In the genomic region with DNA sequence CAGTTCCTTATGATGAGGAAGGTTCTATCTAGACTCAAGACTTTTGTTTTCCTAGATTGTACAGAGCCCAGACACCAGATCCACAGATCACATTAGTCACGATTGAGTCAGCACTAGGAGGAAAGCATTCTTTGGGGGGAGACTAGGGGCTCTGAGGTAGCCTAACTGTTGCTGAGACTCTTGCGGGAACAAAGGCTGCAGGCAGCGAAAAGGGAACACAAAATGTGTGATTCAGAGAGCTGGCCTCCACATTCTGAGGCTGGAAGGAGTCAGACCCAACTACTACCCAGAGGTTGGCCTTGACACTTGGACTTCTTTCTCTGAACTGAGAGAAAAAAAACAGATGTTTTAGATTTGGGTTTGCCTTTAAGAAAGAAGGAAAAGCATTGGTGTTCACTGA, we compare ENCODE assay signal across 14 mouse cellular contexts.
DNase-seq lines count a peak whose midpoint lies in the region.
"Had no signal": no experiment of that assay in that cellular context is flagged by ENCODE, and none has a peak within 500 bp of the region (broad histone marks: within the 10 kb centered on the region; RNA-seq: fewer than 3 reads in every experiment).

No protein-coding gene starts in this region.

- intact Hi-C loops in heart, postnatal 25 days (cut with DNase I) = no loop called here

- DNase-seq in heart, adult 18-20 months = peak; percentile 39 to 52
- no peak for DNase-seq in heart, postnatal 25 days (ENCODE audit: low spot score)
- DNase-seq in Muller cell, postnatal 12 days (ENCODE audit: inconsistent ontology term) = peak; percentile 37
- DNase-seq in fibroblast of lung, adult 2 months (ENCODE audit: low read depth) = peak; percentile 81
- peak; percentile 36 for DNase-seq in skeletal muscle tissue, adult 2 months (ENCODE audit: low read depth, low spot score)
- DNase-seq in cerebellum, adult 8-10 months = no peak
- no peak for DNase-seq in urinary bladder, postnatal 14 days (ENCODE audit: low spot score)
- DNase-seq: adrenal gland, postnatal 10 days; B cell, adult 2 months; cerebellum, adult 11 months; cerebellum, adult 9-10 months; cerebellum, postnatal 25 days; gastrocnemius, postnatal 25 days; kidney, adult 18-20 months had no signal

Comparison
In these comparisons a context has a peak if more than half of its experiments do, and no peak if none do; other contexts are left out.
1. DNase-seq: peak in heart, adult 18-20 months (2 of 2), Muller cell, postnatal 12 days (single experiment), fibroblast of lung, adult 2 months (single experiment) and skeletal muscle tissue, adult 2 months (single experiment); none in heart, postnatal 25 days (single experiment), cerebellum, adult 8-10 months (single experiment) and urinary bladder, postnatal 14 days (single experiment).